Mouse (Mus musculus): ENCODE measurements around the gene Gjb5. TPM values are rescaled to one million over a fixed set of nuclear protein-coding genes. Genes with fewer than 3 reads are reported as not detected.

The Gjb5 gene
- polyA plus RNA-seq, 1 experiment: 0.17 TPM

- H3K4me3 ChIP-seq: no peak overlapping the region
- H3K79me2 ChIP-seq (ENCODE audit: control insufficient read depth, insufficient read depth): no peaks in the 10 kb centered on the region
- no peak for TF ChIP-seq USF1 (IDR thresholded peaks at IDR 0.05; ENCODE audit: low read depth)
- TF ChIP-seq MAX (IDR thresholded peaks at IDR 0.05; ENCODE audit: low read depth): no peak
- TF ChIP-seq CEBPB (IDR thresholded peaks at IDR 0.05; ENCODE audit: insufficient read depth, poor library complexity, severe bottlenecking): no peak
- no peak for TF ChIP-seq MYOG (IDR thresholded peaks at IDR 0.05; ENCODE audit: control insufficient read depth in 1 of 3, insufficient read depth in 1 of 3, insufficient read length in 2 of 3, low read depth in 2 of 3)
- TF ChIP-seq POLR2A (IDR thresholded peaks at IDR 0.05; ENCODE audit: insufficient read length, low read depth): no peak
- no peak for TF ChIP-seq REST (IDR thresholded peaks at IDR 0.05; ENCODE audit: insufficient read depth, insufficient read length)
- no peaks in the 10 kb centered on the region for H3K27me3 ChIP-seq (ENCODE audit: control insufficient read depth, insufficient read depth, insufficient read length)
- no peak overlapping the region for H3K4me2 ChIP-seq (ENCODE audit: low read depth)
- no peaks in the 10 kb centered on the region for H3K36me3 ChIP-seq (ENCODE audit: control insufficient read depth, insufficient read depth)
- no peak overlapping the region for H3ac ChIP-seq (ENCODE audit: control insufficient read depth, insufficient read length)
Measured at GRCm38 (mm10) chr4:127373491-127373890, 15.5 kb upstream of the Gjb5 start.

GRCm38 (mm10) chr4:127371546-127371945 is 13.6 kb upstream of the Gjb5 start:
- no peak overlapping the region for H3K4me3 ChIP-seq
- no peaks in the 10 kb centered on the region for H3K79me2 ChIP-seq (ENCODE audit: control insufficient read depth, insufficient read depth)
- no peaks in the 10 kb centered on the region for H3K36me3 ChIP-seq (ENCODE audit: control insufficient read depth, insufficient read depth)
- no peaks in the 10 kb centered on the region for H3K27me3 ChIP-seq (ENCODE audit: control insufficient read depth, insufficient read depth, insufficient read length)
- TF ChIP-seq MYOD1 (IDR thresholded peaks at IDR 0.05; ENCODE audit: control insufficient read depth in 1 of 3, insufficient read length in 2 of 3, low read depth in 2 of 3) (no peak), USF1 (IDR thresholded peaks at IDR 0.05; ENCODE audit: low read depth) (no peak), SRF (IDR thresholded peaks at IDR 0.05; ENCODE audit: control insufficient read depth, insufficient read length, low read depth) (no peak), TCF3 (IDR thresholded peaks at IDR 0.05; ENCODE audit: insufficient read length, low read depth) (no peak), REST (IDR thresholded peaks at IDR 0.05; ENCODE audit: insufficient read depth, insufficient read length) (no peak), CEBPB (IDR thresholded peaks at IDR 0.05; ENCODE audit: insufficient read depth, poor library complexity, severe bottlenecking) (no peak), E2F4 (IDR thresholded peaks at IDR 0.05; ENCODE audit: insufficient read depth) (no peak), POLR2A (IDR thresholded peaks at IDR 0.05; ENCODE audit: insufficient read length, low read depth) (no peak), MAX (IDR thresholded peaks at IDR 0.05; ENCODE audit: low read depth) (no peak), MYOG (IDR thresholded peaks at IDR 0.05; ENCODE audit: control insufficient read depth in 1 of 3, insufficient read depth in 1 of 3, insufficient read length in 2 of 3, low read depth in 2 of 3) (no peak), TCF12 (IDR thresholded peaks at IDR 0.05; ENCODE audit: insufficient read depth, poor library complexity, severe bottlenecking) (no peak), POLR2AphosphoS2 (IDR thresholded peaks at IDR 0.05; ENCODE audit: insufficient read length, low read depth) (no peak)
- H3K4me2 ChIP-seq (ENCODE audit: low read depth): no peak overlapping the region
- no peak overlapping the region for H3ac ChIP-seq (ENCODE audit: control insufficient read depth, insufficient read length)

GRCm38 (mm10) chr4:127370447-127370846 is 12.5 kb upstream of the Gjb5 start:
- Histone ChIP-seq H3ac (ENCODE audit: control insufficient read depth, insufficient read length) (no peak overlapping the region), H3K79me2 (ENCODE audit: control insufficient read depth, insufficient read depth) (no peaks in the 10 kb centered on the region), H3K4me2 (ENCODE audit: low read depth) (no peak overlapping the region), H3K4me3 (no peak overlapping the region), H3K36me3 (ENCODE audit: control insufficient read depth, insufficient read depth) (no peaks in the 10 kb centered on the region), H3K27me3 (ENCODE audit: control insufficient read depth, insufficient read depth, insufficient read length) (no peaks in the 10 kb centered on the region)
- TF ChIP-seq CEBPB (IDR thresholded peaks at IDR 0.05; ENCODE audit: insufficient read depth, poor library complexity, severe bottlenecking) (no peak), POLR2AphosphoS2 (IDR thresholded peaks at IDR 0.05; ENCODE audit: insufficient read length, low read depth) (no peak), TCF3 (IDR thresholded peaks at IDR 0.05; ENCODE audit: insufficient read length, low read depth) (no peak), E2F4 (IDR thresholded peaks at IDR 0.05; ENCODE audit: insufficient read depth) (no peak), POLR2A (IDR thresholded peaks at IDR 0.05; ENCODE audit: insufficient read length, low read depth) (no peak), MAX (IDR thresholded peaks at IDR 0.05; ENCODE audit: low read depth) (no peak), TCF12 (IDR thresholded peaks at IDR 0.05; ENCODE audit: insufficient read depth, poor library complexity, severe bottlenecking) (no peak), MYOD1 (IDR thresholded peaks at IDR 0.05; ENCODE audit: control insufficient read depth in 1 of 3, insufficient read length in 2 of 3, low read depth in 2 of 3) (no peak), USF1 (IDR thresholded peaks at IDR 0.05; ENCODE audit: low read depth) (no peak)

GRCm38 (mm10) chr4:127368379-127368973 is 10.5 kb upstream of the Gjb5 start:
- H3K4me2 ChIP-seq (ENCODE audit: low read depth): no peak overlapping the region
- H3K36me3 ChIP-seq (ENCODE audit: control insufficient read depth, insufficient read depth): no peaks in the 10 kb centered on the region
- no peak overlapping the region for H3ac ChIP-seq (ENCODE audit: control insufficient read depth, insufficient read length)
- TF ChIP-seq SRF (IDR thresholded peaks at IDR 0.05; ENCODE audit: control insufficient read depth, insufficient read length, low read depth) (no peak), POLR2AphosphoS2 (IDR thresholded peaks at IDR 0.05; ENCODE audit: insufficient read length, low read depth) (no peak), CEBPB (IDR thresholded peaks at IDR 0.05; ENCODE audit: insufficient read depth, poor library complexity, severe bottlenecking) (no peak), USF1 (IDR thresholded peaks at IDR 0.05; ENCODE audit: low read depth) (no peak), TCF3 (IDR thresholded peaks at IDR 0.05; ENCODE audit: insufficient read length, low read depth) (no peak), REST (IDR thresholded peaks at IDR 0.05; ENCODE audit: insufficient read depth, insufficient read length) (no peak), MYOD1 (IDR thresholded peaks at IDR 0.05; ENCODE audit: control insufficient read depth in 1 of 3, insufficient read length in 2 of 3, low read depth in 2 of 3) (no peak), E2F4 (IDR thresholded peaks at IDR 0.05; ENCODE audit: insufficient read depth) (no peak), MYOG (IDR thresholded peaks at IDR 0.05; ENCODE audit: control insufficient read depth in 1 of 3, insufficient read depth in 1 of 3, insufficient read length in 2 of 3, low read depth in 2 of 3) (no peak), MAX (IDR thresholded peaks at IDR 0.05; ENCODE audit: low read depth) (no peak), POLR2A (IDR thresholded peaks at IDR 0.05; ENCODE audit: insufficient read length, low read depth) (no peak), TCF12 (IDR thresholded peaks at IDR 0.05; ENCODE audit: insufficient read depth, poor library complexity, severe bottlenecking) (no peak)
- H3K27me3 ChIP-seq (ENCODE audit: control insufficient read depth, insufficient read depth, insufficient read length): no peaks in the 10 kb centered on the region
- no peaks in the 10 kb centered on the region for H3K79me2 ChIP-seq (ENCODE audit: control insufficient read depth, insufficient read depth)
- H3K4me3 ChIP-seq: no peak overlapping the region

- Histone ChIP-seq H3K36me3 (ENCODE audit: control insufficient read depth, insufficient read depth) (no peaks in the 10 kb centered on the region), H3K27me3 (ENCODE audit: control insufficient read depth, insufficient read depth, insufficient read length) (no peaks in the 10 kb centered on the region), H3K79me2 (ENCODE audit: control insufficient read depth, insufficient read depth) (no peaks in the 10 kb centered on the region), H3K4me3 (no peak overlapping the region), H3ac (ENCODE audit: control insufficient read depth, insufficient read length) (no peak overlapping the region), H3K4me2 (ENCODE audit: low read depth) (no peak overlapping the region)
- TF ChIP-seq MYOG (IDR thresholded peaks at IDR 0.05; ENCODE audit: control insufficient read depth in 1 of 3, insufficient read depth in 1 of 3, insufficient read length in 2 of 3, low read depth in 2 of 3) (no peak), POLR2A (IDR thresholded peaks at IDR 0.05; ENCODE audit: insufficient read length, low read depth) (no peak), TCF3 (IDR thresholded peaks at IDR 0.05; ENCODE audit: insufficient read length, low read depth) (no peak), MYOD1 (IDR thresholded peaks at IDR 0.05; ENCODE audit: control insufficient read depth in 1 of 3, insufficient read length in 2 of 3, low read depth in 2 of 3) (no peak)
Measured at GRCm38 (mm10) chr4:127365834-127366233, 7.9 kb upstream of the Gjb5 start.

Data from myocyte (in vitro differentiated cells).